Mouse (Mus musculus): ENCODE measurements around the gene Rasgrf1.

- TF ChIP-seq CTCF (IDR thresholded peaks at IDR 0.05; ENCODE audit: borderline replicate concordance, insufficient read depth, low read depth, low read length) (no peak), POLR2A (IDR thresholded peaks at IDR 0.05; ENCODE audit: borderline replicate concordance, insufficient read depth, low read length) (no peak)
These were observed 38.9 kb downstream of the Rasgrf1 start for GRCm38 (mm10) chr9:89948602-89949001.

Data from cerebellum, adult 2 months (tissue).